Mouse (Mus musculus): ENCODE data around the gene Rora.

Rora gene

DNA sequence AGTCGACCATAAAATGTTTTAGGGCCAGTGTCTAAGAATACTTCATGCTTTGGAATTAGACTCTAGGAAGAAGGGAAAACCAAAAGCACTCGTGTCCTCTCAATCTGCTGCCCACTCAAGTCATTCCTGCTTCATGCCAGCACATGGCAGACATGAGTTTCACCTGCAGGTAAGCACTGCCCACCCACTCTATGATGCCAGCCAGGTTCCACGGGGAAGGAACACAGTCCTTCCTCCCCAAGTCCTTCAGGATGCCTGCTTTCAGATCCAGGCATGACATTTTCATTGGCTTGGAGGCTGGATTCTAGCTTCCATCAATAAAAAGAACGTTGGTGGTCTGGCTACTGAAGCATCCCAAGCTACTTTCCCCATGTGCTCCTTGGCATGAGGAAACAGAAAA lies 166.4 kb downstream of the Rora start:
- no peak for DNase-seq (ENCODE audit: low spot score in 2 of 2)

DNA sequence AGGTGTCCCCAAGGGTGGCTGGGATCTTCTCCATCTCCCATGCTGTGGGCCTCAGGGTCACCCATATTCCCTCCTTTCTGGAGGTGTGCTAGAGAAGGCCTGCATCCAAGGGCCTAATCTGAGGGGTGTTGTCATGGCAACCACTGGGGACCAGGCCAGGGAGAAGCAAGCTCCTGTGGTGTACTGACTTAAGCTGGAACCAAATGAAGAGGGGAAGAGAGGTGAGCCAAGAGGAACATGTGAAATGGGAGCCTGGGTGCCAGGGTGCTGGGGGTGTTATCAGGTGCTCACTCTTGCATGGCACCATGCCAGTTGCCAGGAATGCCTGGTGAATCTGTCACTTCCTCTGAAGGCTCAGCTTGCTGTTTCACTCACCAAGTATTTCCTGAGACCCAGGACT lies 166.9 kb downstream of the Rora start:
- peak; percentile 52 for DNase-seq (ENCODE audit: low spot score in 2 of 2)

DNA sequence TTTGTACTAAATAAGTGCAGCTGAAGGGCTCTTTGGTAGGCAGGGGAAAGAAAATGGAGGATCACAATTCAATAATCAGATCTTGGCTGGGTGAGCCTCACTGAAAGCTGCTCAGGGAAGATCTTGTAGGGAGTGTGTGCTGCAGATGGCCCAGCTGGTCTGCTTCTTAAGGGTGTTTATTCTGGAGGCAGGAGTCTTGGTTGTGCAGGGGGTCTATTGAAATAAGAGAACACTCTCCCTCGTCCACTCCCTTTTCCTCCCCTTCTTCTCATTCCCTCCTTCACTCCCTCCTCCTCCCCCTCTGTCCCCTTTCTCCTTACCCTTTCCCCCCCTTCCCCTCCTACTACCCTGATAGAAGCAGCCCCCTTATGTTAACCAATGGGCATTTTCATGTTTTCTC lies 167.8 kb downstream of the Rora start:
- no peak for DNase-seq (ENCODE audit: low spot score in 2 of 2)

DNA sequence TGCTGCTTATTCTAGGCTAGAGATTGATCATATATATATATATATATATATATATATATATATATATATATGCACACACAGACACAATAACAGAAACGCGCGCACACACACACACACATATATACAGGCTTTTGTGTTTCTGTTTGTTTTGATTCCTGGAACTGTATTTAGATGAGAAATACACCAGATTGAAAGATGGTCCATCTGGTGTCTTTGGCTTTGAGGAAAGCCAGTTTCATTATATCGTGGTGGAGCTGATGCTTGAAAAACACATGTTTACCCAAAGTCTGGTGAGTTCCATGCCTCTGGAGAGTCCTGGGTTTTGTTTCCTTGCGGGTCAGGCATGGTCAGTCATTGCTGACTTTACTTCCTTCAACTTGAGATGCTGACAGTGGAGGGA lies 169.7 kb downstream of the Rora start:
- DNase-seq (ENCODE audit: low spot score in 2 of 2): no peak

DNA sequence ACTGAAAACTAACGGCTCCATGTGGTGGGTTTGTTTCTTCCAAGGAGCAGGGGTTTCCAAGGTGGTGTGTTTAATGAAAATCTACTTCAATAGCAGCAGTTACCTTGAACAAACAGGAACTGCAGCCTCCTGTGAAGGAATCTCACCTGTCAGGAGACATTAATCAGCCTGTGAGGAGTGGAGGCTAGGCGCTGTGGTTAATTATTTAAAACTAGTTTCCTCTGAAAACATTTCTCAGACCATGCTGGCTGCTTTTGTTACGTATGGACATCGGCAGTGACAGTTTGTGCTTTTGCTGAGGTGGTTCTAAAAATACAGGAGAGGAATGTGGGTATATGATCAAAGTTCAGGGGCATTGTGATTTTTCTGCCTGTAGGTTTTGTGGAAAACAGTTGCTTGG lies 171.5 kb downstream of the Rora start:
- no peak for DNase-seq (ENCODE audit: low spot score in 2 of 2)

DNA sequence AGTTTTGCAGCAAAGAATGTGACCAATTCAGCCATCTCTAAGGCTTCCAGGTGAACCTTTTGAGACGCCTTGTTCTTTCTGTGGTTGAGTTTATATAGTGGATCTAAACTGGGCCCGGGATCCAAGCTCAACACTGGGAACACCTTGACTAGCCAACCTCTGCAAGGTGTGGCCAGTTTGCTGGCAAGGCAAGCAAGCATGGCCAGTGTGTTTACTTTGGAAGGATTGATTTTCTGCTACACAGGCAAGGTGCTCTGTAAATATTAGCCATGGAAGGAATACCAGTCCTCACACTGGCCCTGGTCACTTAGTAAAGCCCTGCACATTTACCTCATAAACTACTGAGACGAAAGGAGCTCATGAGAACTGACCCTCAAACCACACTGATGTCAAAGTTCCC lies 172.3 kb downstream of the Rora start:
- DNase-seq (ENCODE audit: low spot score in 2 of 2): no peak

DNA sequence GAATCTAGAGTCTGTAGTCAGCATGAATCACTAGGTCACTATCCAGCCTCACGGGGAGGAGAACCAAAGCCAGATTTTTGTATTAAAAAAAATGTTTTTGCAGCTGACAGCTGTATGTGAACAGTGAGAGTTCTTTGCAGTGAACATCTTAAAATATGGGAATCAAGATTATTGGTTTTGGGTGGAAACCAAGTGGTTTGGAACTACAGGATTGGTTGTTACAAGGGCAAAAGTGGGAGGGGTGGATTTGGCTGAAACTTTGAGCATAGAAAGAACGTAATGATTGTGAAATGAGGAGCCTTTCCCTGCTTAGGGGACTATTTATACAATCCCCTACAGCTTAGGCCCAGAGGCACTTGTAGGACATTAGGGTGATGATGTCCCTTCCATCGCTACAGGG lies 173.9 kb downstream of the Rora start:
- DNase-seq (ENCODE audit: low spot score in 2 of 2): peak in 1 of 2 experiments; percentile 15

DNA sequence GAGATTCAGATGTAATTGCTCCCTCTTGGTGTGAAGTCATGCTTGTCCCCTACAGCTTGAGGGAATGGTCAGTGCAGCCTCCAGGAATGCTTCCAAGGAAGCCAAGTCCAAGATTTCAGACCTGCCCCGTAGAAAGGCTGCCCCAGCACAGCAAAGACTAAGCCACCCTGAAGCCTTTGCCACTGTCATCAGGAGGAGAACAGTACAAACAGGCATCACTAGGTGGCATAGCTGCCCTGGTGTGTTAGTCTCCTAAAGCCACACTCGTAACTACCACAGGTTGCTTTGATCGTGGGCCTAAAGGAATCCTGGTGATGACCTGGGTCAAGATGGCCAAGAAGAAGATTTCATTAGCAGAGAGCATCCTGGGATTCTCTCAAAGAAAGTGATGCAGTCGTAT lies 176.3 kb downstream of the Rora start:
- no peak for DNase-seq (ENCODE audit: low spot score in 2 of 2)

DNA sequence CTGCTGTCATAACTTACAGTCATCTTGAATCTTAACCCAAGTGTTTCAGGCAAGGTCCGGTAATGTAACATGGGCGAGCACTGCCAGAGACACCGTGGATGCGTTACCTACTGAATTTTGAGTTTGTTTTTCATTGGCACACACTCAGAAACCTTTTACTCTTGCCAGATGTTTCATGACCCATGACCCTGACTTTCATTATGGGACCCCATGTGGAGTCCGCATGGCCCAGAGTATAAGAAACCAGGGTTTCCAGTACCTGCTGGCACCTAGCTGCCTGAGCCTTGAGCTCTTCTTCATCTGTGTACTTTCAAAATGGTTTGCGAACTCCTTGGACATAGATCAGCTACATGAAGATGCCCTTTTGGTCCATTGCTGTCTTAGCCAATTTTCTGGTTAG lies 179.7 kb downstream of the Rora start:
- no peak for DNase-seq (ENCODE audit: low spot score in 2 of 2)

DNA sequence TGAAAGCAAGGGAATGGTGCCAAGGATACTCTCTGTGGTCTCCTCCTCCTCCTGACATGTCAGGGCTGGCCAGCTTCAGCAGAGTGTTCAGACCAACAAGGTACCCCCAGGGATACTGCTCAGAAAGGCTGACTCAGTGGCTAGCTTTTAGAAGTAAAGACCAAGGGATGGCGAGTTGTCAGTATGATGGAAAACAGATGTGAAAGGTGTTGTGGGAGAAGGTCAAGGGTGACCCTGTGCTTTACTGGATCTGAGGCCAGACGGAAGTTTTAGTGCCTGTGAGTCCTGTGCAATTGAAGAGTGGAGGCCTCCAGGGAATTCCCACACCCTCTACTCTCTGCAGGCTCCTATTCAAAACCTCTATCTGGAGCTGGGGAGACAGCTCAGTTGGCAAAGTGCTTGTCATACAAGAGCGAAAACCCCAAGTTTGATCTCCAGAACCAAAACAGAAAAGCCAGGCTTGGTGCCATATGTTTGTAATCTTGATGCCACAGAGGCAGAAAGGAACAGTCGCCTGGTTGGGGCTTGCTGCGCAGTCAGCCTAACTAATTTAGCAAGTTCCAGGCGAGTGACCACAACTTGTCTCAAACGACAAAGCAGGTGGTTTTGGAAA lies 181.6 kb downstream of the Rora start:
- DNase-seq (ENCODE audit: low spot score in 2 of 2): no peak

DNA sequence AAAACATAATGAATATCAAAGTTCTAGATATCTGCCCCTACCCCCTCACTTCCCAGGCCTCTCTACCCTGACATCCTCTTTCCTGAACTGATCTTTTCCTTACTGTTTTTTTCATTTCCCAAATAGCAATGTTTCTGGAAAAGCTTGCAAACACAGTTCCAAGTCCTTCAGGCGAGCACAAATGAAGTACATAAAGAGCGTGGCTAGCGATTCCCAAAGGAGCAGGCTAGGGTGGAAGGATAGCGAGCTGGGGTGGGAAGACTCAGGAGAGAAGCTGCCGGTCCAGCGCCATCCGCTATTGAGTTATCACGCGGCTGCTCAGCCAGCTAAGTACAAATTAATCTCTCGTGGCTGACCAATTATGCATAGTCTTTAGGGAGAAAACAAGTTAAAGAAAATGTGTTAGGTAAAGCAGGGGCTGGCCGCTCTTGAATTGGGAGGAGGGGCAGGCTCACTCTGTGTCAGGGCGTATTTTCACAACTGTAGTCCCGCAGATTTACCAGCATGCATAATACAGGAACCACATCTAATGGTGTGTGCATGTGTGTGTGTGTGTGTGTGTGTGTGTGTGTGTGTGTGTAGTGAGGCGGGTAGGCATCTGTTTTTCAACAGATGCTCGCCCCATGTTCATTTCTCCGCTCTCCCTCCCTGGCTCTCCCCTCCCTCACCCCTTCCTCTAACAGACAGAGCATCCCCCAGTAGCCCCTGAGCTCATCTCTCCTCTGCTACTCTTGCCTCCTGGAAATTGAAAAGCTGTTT lies 188.7 kb downstream of the Rora start:
- peak; percentile 26 to 42 for DNase-seq (ENCODE audit: low spot score in 2 of 2)

DNA sequence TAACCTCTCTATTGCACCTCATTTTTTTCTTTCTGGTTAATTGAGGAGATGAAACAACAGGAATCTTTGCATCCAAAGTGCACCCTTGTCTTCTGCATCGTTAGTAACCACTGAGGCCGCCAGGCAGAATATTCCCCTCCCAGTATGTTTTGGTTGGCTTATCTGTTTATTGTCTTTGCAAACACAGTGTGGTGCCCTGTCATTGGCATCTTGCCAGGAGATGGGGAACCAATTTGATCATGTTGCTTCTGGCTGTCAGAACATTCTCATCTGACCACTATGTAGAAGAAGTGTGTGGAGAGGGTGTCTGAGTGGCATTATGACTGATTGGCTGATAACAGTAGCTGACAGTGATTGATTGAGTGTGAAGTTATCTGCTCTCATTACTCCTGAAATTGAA lies 192.0 kb downstream of the Rora start:
- no peak for DNase-seq (ENCODE audit: low spot score in 2 of 2)

DNA sequence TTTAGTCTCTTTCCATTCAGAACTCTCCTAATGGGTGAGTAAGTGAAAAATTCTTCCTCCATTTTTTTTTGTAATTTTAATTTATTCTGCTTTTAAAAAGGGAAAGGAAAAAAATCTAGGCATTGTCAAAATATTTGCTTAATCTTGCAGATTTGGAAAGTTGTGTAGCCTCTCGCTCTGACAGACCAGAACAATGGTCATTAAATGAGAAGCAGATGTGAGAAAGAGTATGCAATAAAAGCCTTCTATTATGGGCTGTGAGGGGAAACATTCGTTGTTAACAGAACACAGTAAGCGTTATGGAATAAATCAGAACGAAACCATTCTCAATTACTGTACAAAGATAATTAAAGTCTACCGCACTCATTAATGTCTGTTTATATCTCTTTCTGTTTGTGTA lies 196.7 kb downstream of the Rora start:
- no peak for DNase-seq (ENCODE audit: low spot score in 2 of 2)

DNA sequence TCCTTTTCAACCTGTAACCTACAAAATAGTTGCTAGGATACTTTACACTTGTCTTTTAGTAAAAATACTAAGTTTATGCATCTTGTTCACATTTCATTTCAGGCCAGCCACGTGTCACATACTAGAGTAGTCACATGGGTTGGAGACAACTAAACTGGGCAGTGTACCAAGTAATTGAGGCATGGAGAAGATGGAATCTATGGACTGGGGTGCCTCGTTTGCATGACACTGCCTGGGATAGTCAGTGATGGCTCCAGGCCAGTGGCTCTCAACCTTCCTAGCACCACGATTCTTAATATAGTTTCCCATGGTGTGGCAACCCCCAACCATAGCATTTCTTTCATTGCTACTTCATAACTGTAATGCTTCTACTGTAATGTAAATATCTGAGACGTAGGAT lies 198.6 kb downstream of the Rora start:
- no peak for DNase-seq (ENCODE audit: low spot score in 2 of 2)

DNA sequence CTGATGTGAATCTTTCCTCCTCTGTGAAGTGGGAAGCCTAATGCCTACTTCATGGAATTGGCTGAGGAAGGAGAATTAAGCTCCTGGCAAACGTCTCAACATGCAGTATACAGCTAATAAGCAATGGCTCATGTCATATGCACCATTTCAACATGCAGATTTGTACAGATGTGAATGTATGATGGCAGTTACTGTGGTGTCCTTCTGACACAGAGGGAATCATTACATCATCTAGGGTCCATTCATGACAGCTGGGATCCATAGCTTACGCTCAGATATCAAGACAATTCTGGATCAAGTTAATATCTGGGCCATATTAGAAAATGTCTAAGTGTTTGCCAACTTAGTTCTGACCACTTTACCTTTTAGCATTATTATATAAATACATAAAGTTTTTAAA lies 199.3 kb downstream of the Rora start:
- no peak for DNase-seq (ENCODE audit: low spot score in 2 of 2)

DNA sequence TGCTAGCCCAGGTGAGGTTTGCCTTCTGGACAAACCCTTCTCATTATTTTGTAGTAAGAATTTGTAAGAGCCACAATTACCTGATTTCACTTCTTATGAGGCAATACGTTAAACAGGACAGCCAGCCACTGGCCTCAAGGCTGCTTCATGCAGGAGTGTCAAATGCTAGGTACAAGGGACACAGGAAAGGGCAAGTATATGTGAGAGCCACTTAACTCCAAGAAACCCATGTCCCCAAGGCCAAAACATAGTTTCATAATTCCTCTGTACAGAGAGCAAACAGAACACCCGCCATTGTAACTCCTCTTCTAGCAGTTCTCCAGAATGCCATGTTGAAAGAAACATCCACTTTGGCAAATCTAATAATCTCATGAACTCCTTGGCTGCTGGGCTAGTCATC lies 205.9 kb downstream of the Rora start:
- no peak for DNase-seq (ENCODE audit: low spot score in 2 of 2)

DNA sequence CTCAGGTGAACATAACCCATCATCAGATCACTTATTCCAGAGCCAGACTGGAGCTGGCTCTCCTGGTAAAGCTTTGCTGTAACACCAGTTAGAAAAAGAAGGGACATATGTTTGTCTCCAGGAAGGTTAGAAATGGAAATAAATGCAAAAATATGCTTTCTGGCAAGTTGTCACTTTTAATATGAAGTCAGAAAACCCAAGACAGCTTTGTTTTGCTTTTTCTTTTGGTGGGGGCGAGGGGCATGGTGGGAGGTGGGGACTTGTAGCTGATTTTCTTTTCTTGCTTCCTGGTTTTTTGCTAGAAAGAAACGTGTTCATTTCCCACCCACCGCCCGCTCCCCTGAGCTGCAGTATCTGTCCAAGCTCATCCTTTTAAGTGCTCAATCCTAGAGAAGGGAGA lies 212.7 kb downstream of the Rora start:
- DNase-seq (ENCODE audit: low spot score in 2 of 2): no peak

DNA sequence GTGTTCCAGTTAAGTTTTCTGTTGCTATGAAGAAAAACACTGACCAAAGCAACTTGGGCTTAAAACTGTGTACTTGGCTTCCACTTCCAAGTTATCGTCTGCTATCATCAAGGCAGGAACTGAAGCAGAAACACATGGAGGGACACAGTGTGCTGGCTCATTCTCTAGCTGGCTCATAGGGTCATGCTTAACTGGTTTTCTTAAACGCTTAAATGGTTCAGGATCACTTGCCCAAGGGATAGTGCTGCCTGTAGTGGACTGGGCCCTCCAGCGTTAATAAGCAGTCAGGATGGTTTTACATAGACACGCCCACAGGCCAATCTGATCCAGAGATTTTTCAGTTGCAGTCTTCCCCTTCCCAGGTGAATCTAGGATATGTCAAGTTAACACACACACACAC lies 220.3 kb downstream of the Rora start:
- DNase-seq (ENCODE audit: low spot score in 2 of 2): no peak

DNA sequence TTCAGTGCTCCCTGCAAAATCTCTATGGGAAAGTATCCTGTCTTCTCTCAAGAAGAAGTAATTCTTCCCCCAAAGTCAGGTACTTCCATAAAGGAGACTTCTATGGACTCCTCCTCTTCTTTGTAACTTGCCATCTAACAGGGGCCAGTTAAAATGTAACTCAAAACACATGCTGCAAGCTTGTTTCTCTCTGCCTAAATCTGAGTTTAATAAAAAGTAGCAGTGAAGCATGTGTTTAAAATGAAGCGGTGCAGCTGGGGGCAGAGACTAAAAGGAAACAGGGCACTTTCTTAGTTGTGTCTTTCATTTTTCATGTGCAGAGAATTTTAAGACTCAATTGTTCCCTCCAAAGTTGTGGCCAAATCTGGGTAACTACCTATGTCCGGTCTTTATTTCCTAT lies 221.0 kb downstream of the Rora start:
- no peak for DNase-seq (ENCODE audit: low spot score in 2 of 2)

DNA sequence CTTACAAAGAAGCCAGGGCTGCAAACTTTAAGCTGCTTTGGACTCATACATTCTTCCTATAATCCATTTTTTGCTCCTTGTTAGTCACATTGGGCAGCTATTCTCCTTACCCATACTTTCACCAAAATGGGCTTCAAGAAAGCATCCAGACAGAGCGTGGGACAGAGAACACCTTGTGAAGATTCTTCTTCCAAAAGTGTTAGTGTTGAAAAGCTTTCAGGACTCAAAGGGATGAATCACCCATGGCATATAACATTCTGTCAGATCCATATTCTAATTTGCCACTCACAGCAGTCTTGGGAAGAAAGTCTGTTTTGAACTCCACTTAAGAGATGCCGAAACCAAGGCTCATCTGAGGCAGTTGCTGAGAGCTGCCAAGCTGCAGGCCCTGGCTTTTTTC lies 222.2 kb downstream of the Rora start:
- DNase-seq (ENCODE audit: low spot score in 2 of 2): no peak

DNA sequence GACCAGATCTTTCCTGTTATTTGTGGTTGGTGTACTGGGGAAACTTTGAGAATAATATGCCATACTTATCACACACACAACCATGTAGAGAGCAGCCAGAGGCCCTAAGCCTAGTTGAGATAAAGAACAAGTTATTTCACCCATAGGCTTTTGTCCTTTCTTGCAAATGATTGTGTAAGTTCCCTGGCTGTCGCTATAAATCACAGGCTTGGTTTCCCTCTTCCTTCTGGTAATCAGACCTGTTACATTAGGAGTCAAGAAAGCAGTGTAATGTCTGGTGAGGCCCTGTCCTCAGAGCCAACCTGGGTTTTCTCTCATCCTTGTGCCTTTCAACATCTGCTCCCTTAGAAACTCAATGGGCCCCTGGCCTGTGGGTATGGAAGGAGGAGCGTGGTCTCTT lies 222.7 kb downstream of the Rora start:
- no peak for DNase-seq (ENCODE audit: low spot score in 2 of 2)

DNA sequence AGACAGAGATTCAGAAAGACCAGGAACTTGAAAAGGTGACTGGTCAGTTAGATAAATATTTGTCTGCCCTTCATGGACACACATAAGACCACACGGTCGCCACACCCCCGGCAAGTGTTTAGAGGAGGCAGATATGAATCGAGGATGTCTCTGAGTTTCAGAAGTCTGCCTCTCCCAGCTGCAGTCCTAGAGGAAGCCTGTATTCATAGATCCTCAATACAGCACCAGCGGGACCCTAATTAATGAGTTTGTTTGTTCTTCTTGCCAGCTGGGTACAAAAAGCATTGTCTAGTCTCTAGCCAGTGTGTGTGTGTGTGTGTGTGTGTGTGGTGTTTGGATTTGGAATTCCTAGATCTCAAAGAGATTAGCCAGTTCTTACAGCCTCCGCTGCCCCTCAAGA lies 228.3 kb downstream of the Rora start:
- no peak for DNase-seq (ENCODE audit: low spot score in 2 of 2)

DNA sequence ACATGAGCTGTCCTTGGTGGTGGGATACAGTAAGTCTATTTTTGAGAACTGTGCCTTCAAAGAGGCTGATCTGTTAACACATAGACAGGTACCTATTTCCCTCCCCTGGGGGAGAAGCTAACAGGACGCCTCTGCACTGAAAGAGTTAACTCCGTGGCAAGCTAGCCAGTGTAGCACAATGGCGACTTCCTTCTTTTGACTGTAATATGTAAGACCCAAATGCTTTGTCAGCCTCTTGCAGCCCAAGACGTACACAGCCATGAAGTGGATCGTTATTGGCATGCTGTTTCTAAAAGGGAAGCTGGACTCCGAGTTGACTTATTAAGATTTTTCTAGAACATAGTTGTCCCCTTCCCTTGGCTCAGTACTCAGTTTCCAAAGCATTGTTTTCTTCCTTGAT lies 229.4 kb downstream of the Rora start:
- DNase-seq (ENCODE audit: low spot score in 2 of 2): no peak

DNA sequence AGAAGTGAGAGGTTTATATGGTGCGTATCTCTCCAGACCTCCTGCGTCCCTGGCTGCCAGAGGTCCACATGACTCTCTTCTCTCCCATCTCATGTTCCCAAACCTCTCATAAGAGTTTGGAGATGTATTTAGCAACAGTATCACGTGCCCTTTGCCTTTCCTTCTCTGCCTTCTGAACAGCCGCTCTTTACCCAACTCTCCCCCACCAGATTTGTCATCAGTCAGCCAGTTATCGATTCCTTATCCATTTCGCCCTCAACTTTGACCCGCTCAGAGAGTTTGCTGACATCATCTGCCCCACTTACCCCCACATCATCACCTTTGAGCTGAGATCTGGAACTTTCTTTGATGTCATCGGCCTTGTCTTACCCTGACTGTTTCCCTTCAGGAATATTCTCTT lies 230.1 kb downstream of the Rora start:
- peak; percentile 26 to 32 for DNase-seq (ENCODE audit: low spot score in 2 of 2)

Data from heart, adult 9 months (tissue).